Mouse (Mus musculus) spleen, adult 2 months (tissue): ENCODE data around the gene Ptprm. TPM values are rescaled to one million over a fixed set of nuclear protein-coding genes. Genes with fewer than 3 reads are reported as not detected.

ENCODE experiments used
- DNase-seq, 2 experiments: peaks; one replicate each; pipeline versions ENCODE4 v3.0.0 to v3.0.0-alpha.2; 2012 to 2021; ENCODE audit warnings: low spot score in 2 of 2, low read depth in 1 of 2
- H3K27ac ChIP-seq: fragments of 200-500 bp; 2 replicates; pipeline ENCODE4 v1.5.1; 2012; ENCODE audit warnings: low read length, inconsistent platforms; ENCODE audit not compliant: insufficient read depth
- H3K27me3 ChIP-seq: fragments of 200-500 bp; 2 replicates; pipeline ENCODE4 v1.6.1; 2012; ENCODE audit warnings: mild to moderate bottlenecking, moderate library complexity, low read length, inconsistent platforms; ENCODE audit not compliant: control insufficient read depth, insufficient read depth
- H3K36me3 ChIP-seq: fragments of 200-500 bp; 2 replicates; pipeline ENCODE4 v1.6.1; 2012; ENCODE audit warnings: mild to moderate bottlenecking, low read length, inconsistent platforms; ENCODE audit not compliant: control insufficient read depth, insufficient read depth
- H3K4me1 ChIP-seq: fragments of 200-500 bp; 2 replicates; pipeline ENCODE4 v1.6.1; 2011; ENCODE audit warnings: inconsistent platforms; ENCODE audit not compliant: control insufficient read depth, insufficient read depth, insufficient read length
- H3K4me3 ChIP-seq: fragments of 200-500 bp; 2 replicates; pipeline ENCODE4 v1.5.1; 2011; ENCODE audit warnings: mild to moderate bottlenecking, inconsistent platforms; ENCODE audit not compliant: insufficient read depth, insufficient read length; ENCODE audit errors: extremely low read depth
- CTCF ChIP-seq: fragments of 200-500 bp; IDR thresholded peaks from 2 replicates; pipeline ENCODE4 v1.5.1; 2011; ENCODE audit warnings: mild to moderate bottlenecking, inconsistent platforms; ENCODE audit not compliant: insufficient read depth, insufficient read length, insufficient replicate concordance; ENCODE audit errors: extremely low read depth
- POLR2A ChIP-seq: fragments of 200-500 bp; IDR thresholded peaks from 2 replicates; pipeline ENCODE4 v1.6.1; 2011; ENCODE audit warnings: low read depth, low read length, inconsistent platforms
- WGBS: fragments of 180-500 bp; shearing (Covaris S2); methylation state at CpG from one replicate; pipeline ENCODE4 v1.1.7; 2018; 5-methylcytosine and 5-hydroxymethylcytosine counted together
- polyA plus RNA-seq: library from polyadenylated mRNA; depleted of rRNA; stranded (reverse); fragments of >200 nt; gene quantifications from 2 replicates; pipeline ENCODE4 v1.2.3, GENCODE M21; 2012

Gene Ptprm
- polyA plus RNA-seq, 1 experiment: 5.0 TPM

DNA sequence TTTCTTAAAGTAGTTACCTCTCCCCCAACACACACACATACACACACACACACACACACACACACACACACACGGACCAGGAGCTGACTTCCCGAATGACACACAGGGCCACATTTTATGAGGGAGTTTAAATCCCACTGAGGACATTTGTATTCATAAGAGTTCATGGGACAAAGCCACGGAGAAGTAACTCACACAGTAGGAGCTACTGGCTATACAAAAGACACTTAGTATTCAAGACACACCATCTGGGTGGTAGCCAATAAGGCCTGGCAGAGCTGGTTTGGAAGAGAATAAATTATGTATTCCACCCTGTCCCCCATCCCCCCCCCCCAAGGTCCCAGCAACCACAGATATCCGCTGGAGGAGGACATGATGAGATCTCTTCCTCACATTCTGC is 344.1 kb downstream of the Ptprm start:
- TF ChIP-seq CTCF (no peak), POLR2A (no peak)

DNA sequence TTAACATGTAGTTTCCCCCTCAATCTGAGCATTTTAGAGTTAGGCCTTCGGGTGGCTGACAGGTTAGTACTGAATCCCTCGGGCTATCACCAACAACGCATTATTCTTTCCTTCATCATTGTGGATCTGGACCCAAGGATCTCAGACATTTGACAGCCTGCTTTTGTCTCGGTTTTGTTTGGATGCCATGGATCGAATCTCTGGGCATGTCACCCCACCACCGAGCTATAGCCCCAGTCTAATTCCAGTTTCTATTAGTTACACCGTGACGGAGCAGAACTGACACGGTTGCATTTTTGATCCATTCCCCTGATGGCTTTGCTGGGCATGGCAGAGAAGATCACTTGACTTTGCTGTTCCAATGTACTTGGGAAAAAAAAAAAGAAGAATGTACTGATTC is 346.1 kb downstream of the Ptprm start:
- TF ChIP-seq CTCF (no peak), POLR2A (no peak)
- no peaks in the 10 kb centered on the region for H3K27me3 ChIP-seq
- H3K36me3 ChIP-seq: no peaks in the 10 kb centered on the region
- H3K27ac ChIP-seq: no peak overlapping the region
- no peak overlapping the region for H3K4me3 ChIP-seq
- WGBS: 91% methylated on average over 9 of the region's 9 CpGs
- no peak for DNase-seq
- no peaks in the 10 kb centered on the region for H3K4me1 ChIP-seq

More for the DNA sequence above, 344.1 kb downstream of the Ptprm start:
- WGBS: 86% methylated on average over 4 of the region's 4 CpGs
- no peak overlapping the region for H3K27ac ChIP-seq
- no peaks in the 10 kb centered on the region for H3K36me3 ChIP-seq
- no peak for DNase-seq
- H3K4me1 ChIP-seq: no peaks in the 10 kb centered on the region
- no peak overlapping the region for H3K4me3 ChIP-seq
- no peaks in the 10 kb centered on the region for H3K27me3 ChIP-seq

GRCm38 (mm10) chr17:67006740-67007385 is 347.4 kb downstream of the Ptprm start:
- TF ChIP-seq POLR2A (no peak), CTCF (no peak)
- H3K27me3 ChIP-seq: no peaks in the 10 kb centered on the region
- no peak overlapping the region for H3K4me3 ChIP-seq
- no peak overlapping the region for H3K27ac ChIP-seq
- WGBS: 83% methylated on average over 14 of the region's 14 CpGs
- H3K4me1 ChIP-seq: no peaks in the 10 kb centered on the region
- DNase-seq: no peak
- no peaks in the 10 kb centered on the region for H3K36me3 ChIP-seq

DNA sequence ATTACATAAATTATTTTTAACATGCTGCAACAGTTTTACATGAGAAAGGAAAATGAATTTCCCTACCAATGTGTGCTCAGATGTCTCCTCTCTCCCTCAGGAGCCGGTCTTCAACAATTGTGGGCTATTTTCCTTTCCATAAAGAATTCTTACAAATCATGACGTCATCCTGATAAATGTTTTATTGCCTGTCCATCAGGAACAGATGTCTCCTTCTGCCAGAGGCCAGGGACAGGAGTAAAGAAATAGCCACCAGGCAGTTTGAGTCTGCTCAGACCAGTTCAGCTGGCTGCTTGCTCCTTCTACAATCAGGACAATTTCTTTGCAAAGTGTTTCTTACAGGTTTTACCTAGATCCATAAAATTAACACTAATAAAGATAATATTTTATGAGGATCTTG is 357.4 kb downstream of the Ptprm start:
- H3K27ac ChIP-seq: no peak overlapping the region
- H3K36me3 ChIP-seq: no peaks in the 10 kb centered on the region
- WGBS: 85% methylated on average over 2 of the region's 2 CpGs
- TF ChIP-seq CTCF (no peak), POLR2A (no peak)
- no peak for DNase-seq
- H3K27me3 ChIP-seq: no peaks in the 10 kb centered on the region
- no peak overlapping the region for H3K4me3 ChIP-seq
- no peaks in the 10 kb centered on the region for H3K4me1 ChIP-seq

DNA sequence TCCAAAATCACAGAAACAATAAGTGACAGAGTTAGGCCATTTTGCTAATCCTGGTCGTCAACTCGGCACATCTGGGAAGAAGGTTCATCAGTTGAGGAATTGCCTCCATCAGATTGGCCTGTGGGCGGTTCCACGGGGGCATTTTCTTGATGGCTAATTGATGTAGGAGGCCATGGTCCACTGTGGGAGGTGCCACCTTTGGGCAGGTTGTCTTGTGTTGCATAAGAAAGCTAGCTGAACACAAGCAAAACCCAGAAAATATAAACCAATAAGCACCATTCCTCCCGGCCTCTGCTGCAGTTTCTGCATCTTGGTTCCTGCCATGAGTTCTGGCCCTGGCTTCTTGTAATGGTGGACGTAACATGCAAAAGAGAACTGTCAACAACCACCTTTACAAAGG is 358.2 kb downstream of the Ptprm start:
- WGBS: 89% methylated on average over 6 of the region's 6 CpGs
- Histone ChIP-seq H3K27ac (no peak overlapping the region), H3K36me3 (no peaks in the 10 kb centered on the region), H3K4me3 (no peak overlapping the region), H3K27me3 (no peaks in the 10 kb centered on the region), H3K4me1 (no peaks in the 10 kb centered on the region)
- TF ChIP-seq CTCF (no peak), POLR2A (no peak)
- no peak for DNase-seq

DNA sequence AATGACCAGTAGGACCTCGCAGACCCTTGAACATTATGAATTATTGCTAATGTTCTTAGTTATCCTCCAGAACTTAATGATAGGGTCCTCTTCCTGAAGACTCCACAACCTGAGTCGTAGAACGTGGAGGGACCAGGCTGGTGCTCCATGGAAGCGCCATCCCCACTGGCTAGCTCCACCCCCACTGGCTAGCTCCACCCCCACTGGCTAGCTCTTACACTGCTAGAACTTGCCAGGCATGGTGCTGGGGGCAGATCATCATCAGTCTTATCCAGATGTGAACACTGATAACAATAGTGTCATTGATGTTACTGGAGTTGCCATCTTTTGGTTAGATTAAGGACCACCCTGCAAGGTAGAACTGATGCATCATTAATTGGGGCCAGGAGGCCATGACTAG is 362.4 kb downstream of the Ptprm start:
- 88% methylated on average over 4 of the region's 4 CpGs for WGBS
- Histone ChIP-seq H3K4me3 (no peak overlapping the region), H3K27ac (no peak overlapping the region), H3K27me3 (no peaks in the 10 kb centered on the region), H3K4me1 (no peaks in the 10 kb centered on the region), H3K36me3 (no peaks in the 10 kb centered on the region)
- TF ChIP-seq POLR2A (no peak), CTCF (no peak)
- no peak for DNase-seq

DNA sequence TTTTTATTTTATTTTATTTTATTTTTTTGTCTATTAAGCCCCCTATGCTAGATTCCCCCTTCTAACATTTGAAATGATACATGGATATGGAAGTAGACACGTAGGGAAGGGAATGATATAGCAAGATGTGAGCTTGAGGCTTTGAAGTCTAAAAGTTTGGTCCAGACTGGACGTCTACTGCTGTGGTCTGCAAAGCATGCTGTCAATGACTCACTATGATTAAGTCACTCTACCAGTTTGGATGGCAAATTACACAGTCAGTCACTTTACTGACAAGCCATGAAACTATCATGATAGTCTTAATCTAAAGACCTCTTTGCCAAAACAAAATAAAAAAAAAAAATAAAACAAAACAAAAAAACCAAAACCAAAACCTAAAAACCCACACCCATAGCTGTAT is 363.5 kb downstream of the Ptprm start:
- Histone ChIP-seq H3K27ac (no peak overlapping the region), H3K27me3 (no peaks in the 10 kb centered on the region), H3K4me1 (no peaks in the 10 kb centered on the region), H3K36me3 (no peaks in the 10 kb centered on the region), H3K4me3 (no peak overlapping the region)
- 72% methylated on average over 2 of the region's 2 CpGs for WGBS
- TF ChIP-seq POLR2A (no peak), CTCF (no peak)
- DNase-seq: no peak
